Mouse (Mus musculus): ENCODE measurements around the gene Pex10. TPM values are rescaled to one million over a fixed set of nuclear protein-coding genes. Genes with fewer than 3 reads are reported as not detected.

The Pex10 gene
- total and polyA plus RNA-seq, 2 experiments from 2014 or later: 12.2 to 15.7 TPM

DNA sequence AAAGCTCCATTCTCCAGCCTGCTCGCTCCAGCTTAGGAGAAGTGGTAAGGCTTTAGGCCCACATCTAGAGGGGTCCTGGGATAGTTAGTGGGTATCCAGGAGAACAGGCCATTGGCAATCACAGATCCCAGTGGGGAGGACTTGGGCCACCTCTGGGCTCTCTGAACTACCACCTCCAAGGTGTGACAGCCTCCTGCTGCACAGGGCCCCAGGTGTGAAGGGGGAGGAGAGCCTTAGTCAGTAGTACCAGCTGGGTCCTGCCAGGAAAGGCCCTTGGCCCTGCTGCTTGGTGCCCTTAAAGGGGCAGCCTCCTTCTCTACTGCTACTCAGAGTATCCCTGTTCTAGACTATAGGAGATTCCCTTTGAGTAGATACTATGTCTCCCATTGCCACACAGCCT is 46.7 kb upstream of the Pex10 start:
- Histone ChIP-seq H3K4me3 (ENCODE audit: low read depth, low read length) (no peak overlapping the region), H3K9ac (replicated peaks; ENCODE audit: low read length, poor library complexity, severe bottlenecking) (no peak overlapping the region), H3K27me3 (ENCODE audit: insufficient read depth, low read length) (no peaks in the 10 kb centered on the region), H3K9me3 (ENCODE audit: low read length) (no peaks in the 10 kb centered on the region), H3K4me1 (ENCODE audit: insufficient read depth, low read length) (peaks cover 12% of the 10 kb centered on the region), H3K4me2 (ENCODE audit: low read depth, low read length, poor library complexity, severe bottlenecking) (no peak overlapping the region), H3K36me3 (ENCODE audit: insufficient read depth, low read length) (no peaks in the 10 kb centered on the region), H3K27ac (ENCODE audit: low read depth, low read length) (no peak overlapping the region)
- no peak for DNase-seq (ENCODE audit: low spot score)
- WGBS: 86% methylated on average over 1 of the region's 1 CpGs
- TF ChIP-seq CTCF (IDR thresholded peaks at IDR 0.05): no peak
- ATAC-seq (ENCODE audit: low FRiP score): no peak

DNA sequence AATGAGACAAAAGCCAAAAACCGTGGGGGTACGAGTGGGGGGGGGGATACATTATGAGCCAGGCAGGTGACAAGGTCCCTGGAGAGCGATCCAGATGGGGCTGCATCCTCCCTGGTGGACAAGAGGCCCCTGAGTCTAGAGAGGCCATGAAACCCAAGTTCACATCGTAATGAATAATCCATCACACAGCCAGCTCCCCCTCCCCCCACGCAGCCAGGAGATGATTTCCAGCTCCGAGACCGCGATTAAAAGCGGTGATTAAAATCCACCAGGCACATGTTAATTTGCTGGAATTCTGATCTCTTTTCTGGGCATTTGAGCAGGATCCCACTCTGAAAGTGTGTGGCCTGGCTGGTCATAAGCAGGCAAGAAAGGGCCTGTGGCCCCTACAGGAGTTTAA is 46.0 kb upstream of the Pex10 start:
- Histone ChIP-seq H3K9ac (replicated peaks; ENCODE audit: low read length, poor library complexity, severe bottlenecking) (no peak overlapping the region), H3K4me1 (ENCODE audit: insufficient read depth, low read length) (peaks cover 12% of the 10 kb centered on the region), H3K27me3 (ENCODE audit: insufficient read depth, low read length) (no peaks in the 10 kb centered on the region), H3K27ac (ENCODE audit: low read depth, low read length) (no peak overlapping the region), H3K4me3 (ENCODE audit: low read depth, low read length) (no peak overlapping the region), H3K9me3 (ENCODE audit: low read length) (no peaks in the 10 kb centered on the region), H3K36me3 (ENCODE audit: insufficient read depth, low read length) (no peaks in the 10 kb centered on the region), H3K4me2 (ENCODE audit: low read depth, low read length, poor library complexity, severe bottlenecking) (no peak overlapping the region)
- DNase-seq (ENCODE audit: low spot score) (no peak), ATAC-seq (ENCODE audit: low FRiP score) (no peak)
- TF ChIP-seq CTCF (IDR thresholded peaks at IDR 0.05): no peak
- 32% methylated on average over 9 of the region's 9 CpGs for WGBS

DNA sequence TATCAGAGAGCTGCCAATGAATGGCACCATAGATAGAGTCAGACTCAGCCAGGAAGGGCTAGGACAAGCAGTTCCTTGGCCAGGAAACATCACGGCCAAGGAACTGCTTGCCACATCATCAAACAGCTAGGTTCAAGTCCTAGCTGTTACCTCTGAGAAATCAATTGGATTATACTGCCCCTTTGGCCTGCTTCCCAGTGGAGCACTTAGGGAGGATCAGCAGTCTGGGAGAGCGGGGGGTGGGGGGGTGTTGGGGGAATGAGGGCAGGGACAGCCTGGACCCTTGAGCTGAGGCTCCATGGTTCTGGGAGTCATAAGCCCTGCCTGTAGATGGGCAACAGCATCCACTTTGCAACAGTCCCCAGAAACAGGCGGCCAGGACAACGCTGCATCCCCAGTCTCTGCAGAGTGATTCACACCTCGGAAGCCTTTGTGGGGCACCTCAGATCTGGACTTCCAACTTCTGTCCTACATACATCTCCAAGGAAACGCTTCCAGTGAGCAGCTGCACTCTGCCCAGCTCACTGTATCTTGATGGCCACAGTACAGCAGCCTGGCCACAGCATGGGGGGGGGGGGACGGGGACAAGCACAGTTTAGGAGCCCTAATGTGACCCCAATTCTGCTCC is 44.5 kb upstream of the Pex10 start:
- DNase-seq (ENCODE audit: low spot score): no peak
- no peaks in the 10 kb centered on the region for H3K27me3 ChIP-seq (ENCODE audit: insufficient read depth, low read length)
- 73% methylated on average over 7 of the region's 7 CpGs for WGBS
- no peak for ATAC-seq (ENCODE audit: low FRiP score)
- no peak overlapping the region for H3K4me3 ChIP-seq (ENCODE audit: low read depth, low read length)
- no peaks in the 10 kb centered on the region for H3K36me3 ChIP-seq (ENCODE audit: insufficient read depth, low read length)
- no peaks in the 10 kb centered on the region for H3K9me3 ChIP-seq (ENCODE audit: low read length)
- H3K9ac ChIP-seq (replicated peaks; ENCODE audit: low read length, poor library complexity, severe bottlenecking): no peak overlapping the region
- no peak for TF ChIP-seq CTCF (IDR thresholded peaks at IDR 0.05)
- H3K27ac ChIP-seq (ENCODE audit: low read depth, low read length): no peak overlapping the region
- H3K4me2 ChIP-seq (ENCODE audit: low read depth, low read length, poor library complexity, severe bottlenecking): no peak overlapping the region
- peaks cover 10% of the 10 kb centered on the region for H3K4me1 ChIP-seq (ENCODE audit: insufficient read depth, low read length)

DNA sequence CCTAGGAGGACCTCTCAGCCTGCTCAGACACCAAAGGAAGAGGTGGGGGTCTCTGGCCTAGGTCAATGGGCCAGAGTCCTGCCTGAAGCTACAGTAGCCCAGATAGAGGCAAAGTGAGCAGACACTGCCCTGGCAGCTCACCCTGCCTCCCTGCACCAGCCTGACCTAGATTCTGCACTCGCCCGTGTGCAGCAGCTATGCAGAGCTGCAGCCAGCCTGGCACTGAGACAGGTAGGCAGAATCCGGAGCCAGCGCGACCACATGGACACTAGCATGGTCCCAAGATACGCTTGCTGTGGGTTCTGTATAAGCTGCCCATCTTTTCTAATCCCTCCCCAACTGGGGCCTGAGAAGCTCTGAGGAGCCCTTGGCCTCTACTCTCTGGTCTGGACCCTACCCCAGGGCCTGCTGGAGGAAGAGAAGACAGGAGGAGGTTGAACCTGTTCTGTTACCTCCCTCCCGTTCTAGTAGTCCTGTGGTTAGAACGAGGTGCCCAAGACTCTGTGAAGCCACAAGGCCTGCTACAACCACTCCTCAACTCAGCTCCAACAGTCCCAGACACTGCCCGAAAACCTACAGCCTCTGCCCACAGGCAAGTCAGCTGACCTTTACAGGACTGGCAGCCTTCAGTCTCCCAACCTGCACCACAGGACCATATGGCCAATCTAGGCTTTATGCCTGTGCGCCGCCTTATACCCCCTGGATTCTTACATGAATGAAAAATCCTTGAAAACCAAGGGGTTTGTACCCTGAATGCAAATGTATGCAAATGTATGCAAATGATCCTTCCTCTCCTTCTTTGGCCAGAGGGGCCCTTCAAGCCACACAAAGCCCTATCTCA is 42.4 kb upstream of the Pex10 start:
- WGBS: 63% methylated on average over 11 of the region's 11 CpGs

DNA sequence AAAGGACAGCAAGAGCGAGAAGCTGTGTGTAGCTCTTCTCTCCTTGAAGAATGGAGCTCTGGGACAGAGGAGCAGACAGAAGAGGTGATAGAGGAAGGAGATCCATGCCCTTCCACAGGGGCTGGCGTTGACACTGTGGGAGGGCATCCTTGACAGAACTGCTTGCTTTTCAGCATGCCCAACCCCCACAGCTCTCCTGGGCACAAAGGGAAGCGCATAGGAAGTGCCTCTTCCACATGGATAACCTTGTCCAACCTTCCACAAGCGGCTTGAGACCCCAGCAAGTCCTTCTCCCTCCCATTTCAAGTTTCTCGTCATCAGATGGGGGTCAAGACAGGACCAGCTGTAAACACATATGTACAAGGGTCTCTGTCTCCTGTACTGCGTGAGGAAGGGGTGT is 33.7 kb upstream of the Pex10 start:
- 0 out of 2 replicates have a peak, but pooled peaks cover 7% of the 10 kb centered on the region for H3K4me1 ChIP-seq (ENCODE audit: insufficient read depth, low read length)
- H3K27me3 ChIP-seq (ENCODE audit: insufficient read depth, low read length): 0 out of 2 replicates have a peak, but pooled peaks cover 4% of the 10 kb centered on the region
- no peak overlapping the region for H3K9ac ChIP-seq (replicated peaks; ENCODE audit: low read length, poor library complexity, severe bottlenecking)
- no peaks in the 10 kb centered on the region for H3K36me3 ChIP-seq (ENCODE audit: insufficient read depth, low read length)
- no peak overlapping the region for H3K4me2 ChIP-seq (ENCODE audit: low read depth, low read length, poor library complexity, severe bottlenecking)
- ATAC-seq (ENCODE audit: low FRiP score) (no peak), DNase-seq (ENCODE audit: low spot score) (no peak)
- 37% methylated on average over 6 of the region's 6 CpGs for WGBS
- no peaks in the 10 kb centered on the region for H3K9me3 ChIP-seq (ENCODE audit: low read length)
- H3K27ac ChIP-seq (ENCODE audit: low read depth, low read length): no peak overlapping the region
- no peak overlapping the region for H3K4me3 ChIP-seq (ENCODE audit: low read depth, low read length)
- no peak for TF ChIP-seq CTCF (IDR thresholded peaks at IDR 0.05)

More for the DNA sequence above, 42.4 kb upstream of the Pex10 start:
- Histone ChIP-seq H3K27me3 (ENCODE audit: insufficient read depth, low read length) (no peaks in the 10 kb centered on the region), H3K9me3 (ENCODE audit: low read length) (no peaks in the 10 kb centered on the region), H3K4me2 (ENCODE audit: low read depth, low read length, poor library complexity, severe bottlenecking) (no peak overlapping the region), H3K4me1 (ENCODE audit: insufficient read depth, low read length) (peaks cover 4% of the 10 kb centered on the region), H3K9ac (replicated peaks; ENCODE audit: low read length, poor library complexity, severe bottlenecking) (0 out of 2 replicates have a peak overlapping the region, but pooled peaks have one; percentile 24), H3K4me3 (ENCODE audit: low read depth, low read length) (no peak overlapping the region), H3K27ac (ENCODE audit: low read depth, low read length) (peak overlapping the region; percentile 32; the same call in 1 of the 2 replicates), H3K36me3 (ENCODE audit: insufficient read depth, low read length) (no peaks in the 10 kb centered on the region)
- ATAC-seq (ENCODE audit: low FRiP score): no peak
- peak; percentile 54 for DNase-seq (ENCODE audit: low spot score)
- TF ChIP-seq CTCF (IDR thresholded peaks at IDR 0.05): no peak

DNA sequence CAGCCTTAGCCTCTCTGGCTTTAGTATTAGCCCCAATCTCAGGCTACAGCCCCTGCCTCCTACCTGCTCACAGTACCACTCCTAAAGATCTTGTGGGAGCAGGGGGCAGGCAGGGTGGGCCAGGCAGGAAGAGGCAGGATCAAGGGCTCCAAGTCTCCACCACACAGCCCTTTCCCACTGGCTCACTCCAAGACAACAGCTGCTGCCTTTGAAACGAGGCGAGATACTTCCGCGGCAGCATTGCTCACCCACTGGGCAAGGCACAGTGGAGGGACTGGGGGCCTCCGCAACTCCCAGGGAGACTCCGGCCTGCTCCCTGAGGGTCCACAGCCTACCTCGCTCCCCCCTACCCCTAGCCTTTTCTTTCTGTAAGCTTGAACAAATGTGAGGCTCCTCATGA is 32.6 kb upstream of the Pex10 start:
- no peak for TF ChIP-seq CTCF (IDR thresholded peaks at IDR 0.05)
- Histone ChIP-seq H3K4me1 (ENCODE audit: insufficient read depth, low read length) (0 out of 2 replicates have a peak, but pooled peaks cover 7% of the 10 kb centered on the region), H3K27me3 (ENCODE audit: insufficient read depth, low read length) (0 out of 2 replicates have a peak, but pooled peaks cover 4% of the 10 kb centered on the region), H3K9me3 (ENCODE audit: low read length) (no peaks in the 10 kb centered on the region), H3K4me3 (ENCODE audit: low read depth, low read length) (no peak overlapping the region), H3K4me2 (ENCODE audit: low read depth, low read length, poor library complexity, severe bottlenecking) (no peak overlapping the region), H3K27ac (ENCODE audit: low read depth, low read length) (no peak overlapping the region), H3K36me3 (ENCODE audit: insufficient read depth, low read length) (no peaks in the 10 kb centered on the region), H3K9ac (replicated peaks; ENCODE audit: low read length, poor library complexity, severe bottlenecking) (no peak overlapping the region)
- ATAC-seq (ENCODE audit: low FRiP score) (no peak; the same call in 1 of the 2 replicates), DNase-seq (ENCODE audit: low spot score) (no peak)
- WGBS: 35% methylated on average over 7 of the region's 7 CpGs

Data from midbrain, postnatal 0 days (tissue).